Mouse (Mus musculus) liver, embryonic 14.5 days (tissue): ENCODE data around the gene Gm11627.

Source experiments
- CTCF ChIP-seq: IDR thresholded peaks from 2 replicates; pipeline ENCODE4 v1.5.1; 2016; ENCODE audit warnings: antibody characterized with exemption, low read depth, control low read depth
- EP300 ChIP-seq: IDR thresholded peaks from 2 replicates; pipeline ENCODE4 v1.6.1; 2016; ENCODE audit warnings: antibody characterized with exemption, low read depth

- TF ChIP-seq CTCF (no peak), EP300 (no peak)
Observed at GRCm38 (mm10) chr11:102567157-102567556, 12.1 kb downstream of the Gm11627 start.
